Mouse (Mus musculus) limb, embryonic 13.5 days (tissue): ENCODE data around the gene Ppp4c. TPM values are rescaled to one million over a fixed set of nuclear protein-coding genes. Genes with fewer than 3 reads are reported as not detected.
A peak's percentile ranks its signal among the peaks of the same experiment; 100 is the strongest.

Experiments
- ATAC-seq: fragments of 200-750 bp; cut with Nextera tagmentation; 2 replicates; pipeline ENCODE4 v1.8.0; 2017; ENCODE audit warnings: low read depth, moderate number of reproducible peaks, moderate TSS enrichment; ENCODE audit not compliant: low FRiP score
- H3K27ac ChIP-seq: fragments of 300-500 bp; sonication (generic); 2 replicates; pipeline ENCODE4 v1.5.1; 2015; ENCODE audit warnings: inconsistent platforms, mild to moderate bottlenecking, moderate library complexity
- H3K27me3 ChIP-seq: fragments of 300-500 bp; sonication (generic); 2 replicates; pipeline ENCODE4 v1.6.1; 2015; ENCODE audit warnings: mild to moderate bottlenecking, inconsistent platforms
- H3K36me3 ChIP-seq: fragments of 300-500 bp; sonication (generic); 2 replicates; pipeline ENCODE4 v1.6.1; 2015; ENCODE audit warnings: inconsistent platforms, mild to moderate bottlenecking, moderate library complexity
- H3K4me1 ChIP-seq: fragments of 300-500 bp; sonication (generic); 2 replicates; pipeline ENCODE4 v1.6.1; 2015; ENCODE audit warnings: inconsistent platforms
- H3K4me2 ChIP-seq: fragments of 300-500 bp; sonication (generic); replicated peaks from 2 replicates; pipeline ENCODE4 v1.6.1; 2015; ENCODE audit warnings: inconsistent platforms, mild to moderate bottlenecking, moderate library complexity
- H3K4me3 ChIP-seq: fragments of 300-500 bp; sonication (generic); 2 replicates; pipeline ENCODE4 v1.5.1; 2015; ENCODE audit warnings: moderate library complexity, mild to moderate bottlenecking, inconsistent platforms
- H3K9ac ChIP-seq: fragments of 300-500 bp; sonication (generic); 2 replicates; pipeline ENCODE4 v1.6.1; 2015; ENCODE audit warnings: mild to moderate bottlenecking, inconsistent platforms
- H3K9me3 ChIP-seq: fragments of 300-500 bp; sonication (generic); 2 replicates; pipeline ENCODE4 v1.6.1; 2016; ENCODE audit warnings: inconsistent platforms
- WGBS: fragments of 180-500 bp; shearing (Covaris S2); methylation state at CpG from one replicate; pipeline ENCODE4 v1.1.7; 2015; 5-methylcytosine and 5-hydroxymethylcytosine counted together
- polyA plus RNA-seq: library from polyadenylated mRNA; unstranded; fragments of >200 nt; fragmentation: Nextera tagmentation; extraction: Ambion mirVana; gene quantifications from 2 replicates; pipeline ENCODE4 v1.2.1, GENCODE M21; 2015

Gene Ppp4c
- polyA plus RNA-seq, 1 experiment from 2014 or later: 287 TPM

- H3K4me3 ChIP-seq: no peak overlapping the region
- ATAC-seq: no peak
- H3K36me3 ChIP-seq: no peaks in the 10 kb centered on the region
- no peaks in the 10 kb centered on the region for H3K9me3 ChIP-seq
- H3K9ac ChIP-seq: no peak overlapping the region
- peaks cover 15% of the 10 kb centered on the region for H3K27me3 ChIP-seq
- H3K27ac ChIP-seq: no peak overlapping the region
- H3K4me1 ChIP-seq: no peaks in the 10 kb centered on the region
- H3K4me2 ChIP-seq: no peak overlapping the region
- 88% methylated on average over 7 of the region's 7 CpGs for WGBS
Measured at GRCm38 (mm10) chr7:126817595-126817994, 25.3 kb upstream of the Ppp4c start.

GRCm38 (mm10) chr7:126816494-126816893 is 24.2 kb upstream of the Ppp4c start:
- H3K4me2 ChIP-seq: no peak overlapping the region
- no peaks in the 10 kb centered on the region for H3K36me3 ChIP-seq
- no peak overlapping the region for H3K27ac ChIP-seq
- H3K9me3 ChIP-seq: no peaks in the 10 kb centered on the region
- H3K4me3 ChIP-seq: no peak overlapping the region
- WGBS: 78% methylated on average over 8 of the region's 8 CpGs
- no peak for ATAC-seq
- no peaks in the 10 kb centered on the region for H3K4me1 ChIP-seq
- H3K27me3 ChIP-seq: peaks cover 7% of the 10 kb centered on the region; the same call in 1 of the 2 replicates
- no peak overlapping the region for H3K9ac ChIP-seq

- no peak for ATAC-seq
Measured at GRCm38 (mm10) chr7:126815726-126816222, 23.5 kb upstream of the Ppp4c start.

GRCm38 (mm10) chr7:126809723-126810369 is 17.6 kb upstream of the Ppp4c start:
- no peak for ATAC-seq
- peak overlapping the region; percentile 88 for H3K9ac ChIP-seq
- H3K27ac ChIP-seq: no peak overlapping the region
- peaks cover 14% of the 10 kb centered on the region for H3K4me1 ChIP-seq
- peak overlapping the region; percentile 75; the same call in 1 of the 2 replicates for H3K4me3 ChIP-seq
- no peaks in the 10 kb centered on the region for H3K27me3 ChIP-seq
- peak overlapping the region; percentile 91 for H3K4me2 ChIP-seq
- 54% methylated on average over 5 of the region's 5 CpGs for WGBS
- peaks cover 12% of the 10 kb centered on the region for H3K36me3 ChIP-seq
- H3K9me3 ChIP-seq: no peaks in the 10 kb centered on the region

More at GRCm38 (mm10) chr7:126815726-126816222, 23.5 kb upstream of the Ppp4c start:
- 67% methylated on average over 8 of the region's 8 CpGs for WGBS
- no peak overlapping the region for H3K4me3 ChIP-seq
- H3K27ac ChIP-seq: no peak overlapping the region
- H3K27me3 ChIP-seq: peaks cover under 1% of the 10 kb centered on the region; the same call in 1 of the 2 replicates
- no peaks in the 10 kb centered on the region for H3K9me3 ChIP-seq
- no peak overlapping the region for H3K4me2 ChIP-seq
- no peak overlapping the region for H3K9ac ChIP-seq
- no peaks in the 10 kb centered on the region for H3K36me3 ChIP-seq
- no peaks in the 10 kb centered on the region for H3K4me1 ChIP-seq

- peak overlapping the region; percentile 75 for H3K27ac ChIP-seq
- peak overlapping the region; percentile 88 for H3K9ac ChIP-seq
- peak overlapping the region; percentile 75 for H3K4me3 ChIP-seq
- H3K36me3 ChIP-seq: peaks cover 18% of the 10 kb centered on the region
- H3K4me2 ChIP-seq: peak overlapping the region; percentile 91
- no peaks in the 10 kb centered on the region for H3K9me3 ChIP-seq
- WGBS: under 1% methylated on average over 43 of the region's 43 CpGs
- no peaks in the 10 kb centered on the region for H3K27me3 ChIP-seq
- H3K4me1 ChIP-seq: peaks cover 14% of the 10 kb centered on the region
- peak; percentile 97 for ATAC-seq
Measured at GRCm38 (mm10) chr7:126808703-126809455, 16.6 kb upstream of the Ppp4c start.

GRCm38 (mm10) chr7:126807405-126807804 is 15.1 kb upstream of the Ppp4c start:
- peak overlapping the region; percentile 88 for H3K9ac ChIP-seq
- no peaks in the 10 kb centered on the region for H3K27me3 ChIP-seq
- peaks cover 14% of the 10 kb centered on the region for H3K4me1 ChIP-seq
- no peak for ATAC-seq
- peak overlapping the region; percentile 75 for H3K4me3 ChIP-seq
- peak overlapping the region; percentile 91 for H3K4me2 ChIP-seq
- peaks cover 29% of the 10 kb centered on the region for H3K36me3 ChIP-seq
- peak overlapping the region; percentile 16; the same call in 1 of the 2 replicates for H3K27ac ChIP-seq
- H3K9me3 ChIP-seq: no peaks in the 10 kb centered on the region
- WGBS: 72% methylated on average over 4 of the region's 4 CpGs

GRCm38 (mm10) chr7:126806956-126807355 is 14.7 kb upstream of the Ppp4c start:
- Histone ChIP-seq H3K4me3 (no peak overlapping the region), H3K9ac (no peak overlapping the region), H3K4me2 (no peak overlapping the region; the same call in 1 of the 2 replicates), H3K27ac (0 out of 2 replicates have a peak overlapping the region, but pooled peaks have one; percentile 16), H3K27me3 (no peaks in the 10 kb centered on the region), H3K4me1 (peaks cover 14% of the 10 kb centered on the region), H3K9me3 (no peaks in the 10 kb centered on the region), H3K36me3 (peaks cover 32% of the 10 kb centered on the region)
- WGBS: 77% methylated on average over 6 of the region's 6 CpGs
- ATAC-seq: no peak

- H3K4me3 ChIP-seq: no peak overlapping the region
- no peaks in the 10 kb centered on the region for H3K27me3 ChIP-seq
- ATAC-seq: no peak
- no peak overlapping the region for H3K4me2 ChIP-seq
- peaks cover 32% of the 10 kb centered on the region for H3K36me3 ChIP-seq
- H3K9me3 ChIP-seq: no peaks in the 10 kb centered on the region
- H3K9ac ChIP-seq: peak overlapping the region; percentile 35; the same call in 1 of the 2 replicates
- no peak overlapping the region for H3K27ac ChIP-seq
- peaks cover 31% of the 10 kb centered on the region for H3K4me1 ChIP-seq
Measured at GRCm38 (mm10) chr7:126803751-126804150, 11.5 kb upstream of the Ppp4c start.

- H3K36me3 ChIP-seq: peaks cover 32% of the 10 kb centered on the region
- no peak for ATAC-seq
- 0 out of 2 replicates have a peak overlapping the region, but pooled peaks have one; percentile 35 for H3K9ac ChIP-seq
- no peak overlapping the region for H3K27ac ChIP-seq
- H3K4me3 ChIP-seq: no peak overlapping the region
- no peaks in the 10 kb centered on the region for H3K27me3 ChIP-seq
- 83% methylated on average over 6 of the region's 6 CpGs for WGBS
- no peaks in the 10 kb centered on the region for H3K9me3 ChIP-seq
- no peak overlapping the region for H3K4me2 ChIP-seq
- peaks cover 28% of the 10 kb centered on the region for H3K4me1 ChIP-seq
Measured at GRCm38 (mm10) chr7:126803181-126803580, 10.9 kb upstream of the Ppp4c start.

GRCm38 (mm10) chr7:126802134-126802889 is 10.0 kb upstream of the Ppp4c start:
- H3K27ac ChIP-seq: no peak overlapping the region
- ATAC-seq: no peak
- 80% methylated on average over 11 of the region's 11 CpGs for WGBS

GRCm38 (mm10) chr7:126801057-126801422 is 8.7 kb upstream of the Ppp4c start:
- Histone ChIP-seq H3K27me3 (no peaks in the 10 kb centered on the region), H3K9ac (no peak overlapping the region), H3K27ac (peak overlapping the region; percentile 61; the same call in 1 of the 2 replicates), H3K4me1 (peaks cover 37% of the 10 kb centered on the region), H3K4me3 (no peak overlapping the region), H3K9me3 (no peaks in the 10 kb centered on the region), H3K4me2 (no peak overlapping the region), H3K36me3 (peaks cover 43% of the 10 kb centered on the region)
- 97% methylated on average over 16 of the region's 16 CpGs for WGBS
- no peak for ATAC-seq

More at GRCm38 (mm10) chr7:126802134-126802889, 10.0 kb upstream of the Ppp4c start:
- Histone ChIP-seq H3K9me3 (no peaks in the 10 kb centered on the region), H3K4me1 (peaks cover 28% of the 10 kb centered on the region), H3K4me2 (no peak overlapping the region), H3K4me3 (no peak overlapping the region), H3K9ac (peak overlapping the region; percentile 13; the same call in 1 of the 2 replicates), H3K27me3 (no peaks in the 10 kb centered on the region), H3K36me3 (peaks cover 36% of the 10 kb centered on the region)
